Mouse (Mus musculus) ES-E14 (cell line): ENCODE data around the gene Lad1. TPM values are rescaled to one million over a fixed set of nuclear protein-coding genes. Genes with fewer than 3 reads are reported as not detected.

Experiments
- DNase-seq: peaks from one replicate; pipeline ENCODE4 v3.0.0-alpha.2; 2013; ENCODE audit warnings: low read depth, low spot score
- H3K27ac ChIP-seq: 2 replicates; pipeline ENCODE4 v1.5.1; 2012; ENCODE audit warnings: low read depth, mild to moderate bottlenecking, low read length, moderate library complexity, mixed read lengths; ENCODE audit not compliant: poor library complexity, insufficient read depth, severe bottlenecking
- H3K36me3 ChIP-seq: 2 replicates; pipeline ENCODE4 v1.6.1; 2012; ENCODE audit warnings: mild to moderate bottlenecking, low read length, moderate library complexity, mixed read lengths; ENCODE audit not compliant: control insufficient read depth, poor library complexity, insufficient read depth, severe bottlenecking
- H3K4me1 ChIP-seq, 2 experiments: fragments of 150-350 bp in 1 of 2; sonication (generic) in 1 of 2; 2 replicates each; pipeline ENCODE4 v1.6.1; 2012; ENCODE audit warnings: low read length in 2 of 2, mild to moderate bottlenecking in 1 of 2, mixed read lengths in 1 of 2; ENCODE audit not compliant: control insufficient read depth in 2 of 2, insufficient read depth in 2 of 2, poor library complexity in 1 of 2
- H3K4me3 ChIP-seq, 2 experiments: fragments of 150-350 bp in 1 of 2; sonication (generic) in 1 of 2; 2 replicates each; pipeline ENCODE4 v1.5.1; 2012; ENCODE audit warnings: low read length in 2 of 2, low read depth in 1 of 2, mild to moderate bottlenecking in 1 of 2, mixed read lengths in 1 of 2; ENCODE audit not compliant: insufficient read depth in 1 of 2, poor library complexity in 1 of 2, severe bottlenecking in 1 of 2
- H3K9ac ChIP-seq: 2 replicates; pipeline ENCODE4 v1.6.1; 2012; ENCODE audit warnings: low read depth, mild to moderate bottlenecking, low read length, mixed read lengths; ENCODE audit not compliant: poor library complexity, insufficient read depth, severe bottlenecking
- H3K9me3 ChIP-seq: fragments of 150-350 bp; sonication (generic); 2 replicates; pipeline ENCODE4 v1.6.1; 2012; ENCODE audit warnings: low read depth, mild to moderate bottlenecking, low read length; ENCODE audit not compliant: control insufficient read depth, insufficient read depth
- CHD2 ChIP-seq: IDR thresholded peaks from 2 replicates; pipeline ENCODE4 v1.6.1; 2014; ENCODE audit warnings: mild to moderate bottlenecking, low read depth, low read length, inconsistent platforms
- HCFC1 ChIP-seq: IDR thresholded peaks from 2 replicates; pipeline ENCODE4 v1.6.1; 2012; ENCODE audit warnings: low read length, inconsistent platforms, borderline replicate concordance; ENCODE audit not compliant: insufficient read depth
- MAFK ChIP-seq: IDR thresholded peaks from 2 replicates; pipeline ENCODE4 v1.6.1; 2014; ENCODE audit warnings: mild to moderate bottlenecking, low read depth, low read length, inconsistent platforms; ENCODE audit not compliant: insufficient read depth
- ZC3H11A ChIP-seq: IDR thresholded peaks from 2 replicates; pipeline ENCODE4 v1.6.1; 2012; ENCODE audit warnings: low read depth, mild to moderate bottlenecking, inconsistent platforms, low read length, borderline replicate concordance
- ZNF384 ChIP-seq: IDR thresholded peaks from 2 replicates; pipeline ENCODE4 v1.6.1; 2012; ENCODE audit warnings: low read depth, low read length, inconsistent platforms
- in situ Hi-C, 2 experiments: fragments of 600-800 bp; cut with MboI; formaldehyde crosslinking; loops; one replicate each; pipeline ENCODE4 v1.15.1; 2025; ENCODE audit warnings: low sequenced_read_pairs in 2 of 2, inconsistent platforms in 1 of 2; ENCODE audit not compliant: unreplicated experiment in 2 of 2
- total RNA-seq: library from RNA; depleted of rRNA; stranded (reverse); fragments of 300-350 nt; gene quantifications from 2 replicates; pipeline ENCODE4 v1.2.3, GENCODE M21; 2012

Gene Lad1
- total RNA-seq, 1 experiment, result 5.2 TPM

DNA sequence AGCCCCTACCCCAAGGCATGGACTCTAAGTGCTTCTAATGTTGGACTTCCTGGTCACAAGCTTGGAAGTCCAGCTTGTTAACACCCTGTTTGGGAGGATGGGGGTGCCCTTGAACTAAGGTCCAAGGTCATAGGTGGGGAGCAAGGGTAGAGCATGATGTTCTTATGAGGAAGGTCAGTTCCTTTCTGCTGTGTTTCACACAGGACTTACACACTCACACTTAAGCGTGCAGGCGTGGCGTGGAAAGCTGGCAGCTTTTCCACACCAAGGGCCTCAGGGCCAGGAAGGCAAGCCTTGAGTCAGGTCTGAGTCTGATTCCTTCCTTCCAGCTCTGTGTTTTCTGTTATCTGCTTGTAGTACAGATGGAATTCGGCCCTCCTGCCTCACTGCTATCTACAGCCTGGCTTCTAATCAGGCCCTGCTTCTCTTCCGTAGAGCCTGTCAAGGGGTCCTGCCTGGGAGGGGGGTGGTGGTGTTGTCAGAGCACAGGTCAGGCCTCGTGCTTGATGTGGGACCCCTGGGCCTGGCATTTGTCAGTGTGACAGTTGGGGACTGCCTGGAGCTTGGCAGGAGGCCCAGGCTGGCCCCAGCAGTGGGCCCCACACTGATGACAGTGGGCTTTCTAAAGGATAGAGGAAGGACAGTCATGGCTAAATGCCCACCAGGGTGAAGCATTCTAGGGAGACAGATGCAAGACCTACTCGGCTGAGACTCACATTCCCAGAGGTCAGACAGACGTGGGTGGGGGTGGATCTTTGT lies 18.0 kb upstream of the Lad1 start:
- peaks cover under 1% of the 10 kb centered on the region in 2 experiments; a peak in 1 of 4 replicates for H3K4me1 ChIP-seq
- DNase-seq, result no peak
- TF ChIP-seq ZNF384 (no peak), MAFK (no peak), CHD2 (no peak), ZC3H11A (no peak), HCFC1 (no peak)
- no peak overlapping the region for H3K27ac ChIP-seq
- H3K9ac ChIP-seq, result no peak overlapping the region
- no peaks in the 10 kb centered on the region for H3K36me3 ChIP-seq
- H3K4me3 ChIP-seq, result no peak overlapping the region
- H3K9me3 ChIP-seq, result no peaks in the 10 kb centered on the region
- in situ Hi-C loops, result no loop called here

DNA sequence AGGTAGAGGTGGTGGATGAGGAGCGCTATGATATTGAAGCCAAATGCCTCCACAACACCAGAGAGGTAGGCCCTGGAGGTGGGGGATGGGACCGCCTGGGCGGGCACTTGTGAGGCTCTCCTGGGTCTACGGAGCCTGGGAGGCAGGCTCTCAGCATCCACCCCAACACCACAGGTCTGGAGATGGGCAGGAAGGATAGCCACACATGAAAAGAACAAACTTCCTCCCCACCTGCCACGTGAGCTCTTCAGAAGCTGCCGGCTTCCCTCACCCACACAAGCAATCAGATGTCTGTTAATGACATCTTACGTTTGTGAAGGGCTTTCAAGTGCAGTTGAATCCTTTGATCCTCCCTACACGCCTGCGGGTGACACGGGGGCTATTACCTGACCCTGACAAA lies 10.9 kb upstream of the Lad1 start:
- Histone ChIP-seq H3K9me3 (no peaks in the 10 kb centered on the region), H3K9ac (no peak overlapping the region), H3K4me3 (no peak overlapping the region), H3K4me1 (peaks cover 0 to 10% of the 10 kb centered on the region in 2 experiments; a peak in 2 of 4 replicates), H3K27ac (no peak overlapping the region), H3K36me3 (no peaks in the 10 kb centered on the region)
- DNase-seq, result no peak
- TF ChIP-seq HCFC1 (no peak), ZC3H11A (no peak), CHD2 (no peak), MAFK (no peak), ZNF384 (no peak)
- in situ Hi-C loops, result no loop called here

DNA sequence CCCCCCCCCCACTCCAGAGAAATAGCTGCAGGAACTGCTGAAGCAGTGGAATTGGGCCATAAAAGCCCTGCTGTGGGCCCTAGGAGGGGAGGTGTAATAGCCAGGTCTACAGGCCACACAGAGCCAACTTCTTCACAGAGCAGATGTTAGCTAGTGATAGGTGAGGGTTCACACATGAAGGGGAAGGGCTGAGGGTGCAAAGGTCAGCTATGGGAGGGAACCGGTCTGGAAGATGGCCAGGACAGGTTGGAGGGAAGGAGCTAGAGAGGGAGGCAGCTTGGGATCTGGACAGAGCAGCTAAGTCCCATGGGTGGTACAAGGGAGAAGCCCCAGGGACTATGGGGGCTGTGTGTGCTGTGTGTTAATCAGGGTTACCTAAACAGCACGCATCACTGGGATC lies 8.2 kb upstream of the Lad1 start:
- H3K9ac ChIP-seq, result no peak overlapping the region
- H3K27ac ChIP-seq, result no peak overlapping the region
- TF ChIP-seq HCFC1 (no peak), CHD2 (no peak), MAFK (no peak), ZC3H11A (no peak), ZNF384 (no peak)
- H3K4me3 ChIP-seq, result no peak overlapping the region
- no peaks in the 10 kb centered on the region for H3K36me3 ChIP-seq
- H3K9me3 ChIP-seq, result no peaks in the 10 kb centered on the region
- in situ Hi-C loops, result no loop called here
- no peak for DNase-seq
- peaks cover 0 to 10% of the 10 kb centered on the region in 2 experiments; a peak in 2 of 4 replicates for H3K4me1 ChIP-seq

DNA sequence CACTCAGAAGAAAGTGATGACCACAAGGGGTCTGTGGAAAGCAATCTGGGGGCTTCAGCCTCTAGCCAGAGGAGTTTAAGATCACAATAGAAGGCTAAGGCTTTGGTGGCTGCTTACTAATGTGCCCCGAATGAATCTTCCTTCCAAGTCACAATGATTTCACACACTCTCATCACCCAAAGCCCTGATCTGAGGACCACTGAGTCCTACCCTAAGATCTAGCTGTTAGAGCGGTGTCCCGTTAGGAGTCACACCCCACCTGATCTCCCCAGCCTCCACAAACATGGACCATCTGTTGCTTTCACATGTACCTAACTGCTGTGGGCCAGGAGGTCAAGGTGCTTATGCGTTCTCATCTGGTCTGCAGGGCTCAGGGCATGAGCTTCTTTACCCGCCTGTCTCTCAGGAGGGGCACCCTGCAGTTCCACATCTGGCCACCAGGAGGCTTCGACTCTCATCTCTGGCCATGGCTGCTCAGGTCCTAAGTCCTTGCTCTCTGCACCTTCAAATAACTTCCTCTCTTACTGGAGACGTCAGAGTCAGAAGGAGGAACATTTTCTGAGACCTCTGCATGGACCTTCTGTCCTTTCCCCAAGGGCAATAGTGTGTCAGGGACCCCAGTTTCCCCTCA lies 7.3 kb upstream of the Lad1 start:
- Histone ChIP-seq H3K36me3 (no peaks in the 10 kb centered on the region), H3K27ac (no peak overlapping the region), H3K4me1 (peaks cover 0 to 8% of the 10 kb centered on the region in 2 experiments; a peak in 2 of 4 replicates), H3K9me3 (no peaks in the 10 kb centered on the region), H3K9ac (no peak overlapping the region), H3K4me3 (no peak overlapping the region)
- peak; percentile 75 for DNase-seq
- TF ChIP-seq ZNF384, result no peak
- TF ChIP-seq CHD2, result no peak
- no peak for TF ChIP-seq ZC3H11A
- TF ChIP-seq HCFC1, result no peak
- TF ChIP-seq MAFK, result no peak
- in situ Hi-C loops, result no loop called here
